Mouse (Mus musculus) midbrain, embryonic 14.5 days (tissue): ENCODE measurements around the gene Ccdc6. TPM values are rescaled to one million over a fixed set of nuclear protein-coding genes. Genes with fewer than 3 reads are reported as not detected.
"Not testable (repeated sequence)": the region's sequence is repeated elsewhere in the genome, so short reads cannot be mapped to it uniquely, and the experiment has no call there.

ENCODE experiments used
- ATAC-seq: fragments of 200-750 bp; cut with Nextera tagmentation; 2 replicates; pipeline ENCODE4 v1.8.0; 2017; ENCODE audit warnings: moderate number of reproducible peaks, moderate library complexity; ENCODE audit not compliant: low FRiP score, low TSS enrichment
- DNase-seq: peaks from one replicate; pipeline ENCODE4 v3.0.0-alpha.2; 2015
- H3K27ac ChIP-seq: fragments of 300-500 bp; sonication (generic); replicated peaks from 2 replicates; pipeline ENCODE4 v1.5.1; 2014; ENCODE audit warnings: mild to moderate bottlenecking, low read depth, low read length, moderate library complexity
- H3K27me3 ChIP-seq: fragments of 300-500 bp; sonication (generic); 2 replicates; pipeline ENCODE4 v1.6.1; 2014; ENCODE audit warnings: low read length, control low read depth, mixed read lengths; ENCODE audit not compliant: control insufficient read depth, insufficient read depth
- H3K36me3 ChIP-seq: fragments of 300-500 bp; sonication (generic); 2 replicates; pipeline ENCODE4 v1.6.1; 2014; ENCODE audit warnings: low read length, control low read depth; ENCODE audit not compliant: control insufficient read depth, insufficient read depth
- H3K4me1 ChIP-seq: fragments of 300-500 bp; sonication (generic); 2 replicates; pipeline ENCODE4 v1.6.1; 2014; ENCODE audit warnings: mild to moderate bottlenecking, antibody characterized with exemption, low read length, control low read depth; ENCODE audit not compliant: control insufficient read depth, insufficient read depth
- H3K4me2 ChIP-seq: fragments of 300-500 bp; sonication (generic); 2 replicates; pipeline ENCODE4 v1.6.1; 2014; ENCODE audit warnings: mild to moderate bottlenecking, low read length, moderate library complexity
- H3K4me3 ChIP-seq: fragments of 300-500 bp; sonication (generic); replicated peaks from 2 replicates; pipeline ENCODE4 v1.5.1; 2014; ENCODE audit warnings: low read depth, low read length
- H3K9ac ChIP-seq: fragments of 300-500 bp; sonication (generic); replicated peaks from 2 replicates; pipeline ENCODE4 v1.6.1; 2014; ENCODE audit warnings: mild to moderate bottlenecking, low read length, moderate library complexity
- H3K9me3 ChIP-seq: fragments of 300-500 bp; sonication (generic); 2 replicates; pipeline ENCODE4 v1.6.1; 2016; ENCODE audit warnings: low read length, control low read depth, mixed read lengths; ENCODE audit not compliant: control insufficient read depth
- WGBS: fragments of 180-500 bp; shearing (Covaris S2); extraction: QIAGEN DNeasy Blood & Tissue Kit; methylation state at CpG from one replicate; pipeline ENCODE4 v1.1.7; 2014; 5-methylcytosine and 5-hydroxymethylcytosine counted together
- polyA plus RNA-seq: library from polyadenylated mRNA; unstranded; fragments of >200 nt; fragmentation: Nextera tagmentation; extraction: Ambion mirVana; gene quantifications from 2 replicates; pipeline ENCODE4 v1.2.1, GENCODE M21; 2014

The Ccdc6 gene
- polyA plus RNA-seq, 1 experiment from 2014 or later, result 34.9 TPM

DNA sequence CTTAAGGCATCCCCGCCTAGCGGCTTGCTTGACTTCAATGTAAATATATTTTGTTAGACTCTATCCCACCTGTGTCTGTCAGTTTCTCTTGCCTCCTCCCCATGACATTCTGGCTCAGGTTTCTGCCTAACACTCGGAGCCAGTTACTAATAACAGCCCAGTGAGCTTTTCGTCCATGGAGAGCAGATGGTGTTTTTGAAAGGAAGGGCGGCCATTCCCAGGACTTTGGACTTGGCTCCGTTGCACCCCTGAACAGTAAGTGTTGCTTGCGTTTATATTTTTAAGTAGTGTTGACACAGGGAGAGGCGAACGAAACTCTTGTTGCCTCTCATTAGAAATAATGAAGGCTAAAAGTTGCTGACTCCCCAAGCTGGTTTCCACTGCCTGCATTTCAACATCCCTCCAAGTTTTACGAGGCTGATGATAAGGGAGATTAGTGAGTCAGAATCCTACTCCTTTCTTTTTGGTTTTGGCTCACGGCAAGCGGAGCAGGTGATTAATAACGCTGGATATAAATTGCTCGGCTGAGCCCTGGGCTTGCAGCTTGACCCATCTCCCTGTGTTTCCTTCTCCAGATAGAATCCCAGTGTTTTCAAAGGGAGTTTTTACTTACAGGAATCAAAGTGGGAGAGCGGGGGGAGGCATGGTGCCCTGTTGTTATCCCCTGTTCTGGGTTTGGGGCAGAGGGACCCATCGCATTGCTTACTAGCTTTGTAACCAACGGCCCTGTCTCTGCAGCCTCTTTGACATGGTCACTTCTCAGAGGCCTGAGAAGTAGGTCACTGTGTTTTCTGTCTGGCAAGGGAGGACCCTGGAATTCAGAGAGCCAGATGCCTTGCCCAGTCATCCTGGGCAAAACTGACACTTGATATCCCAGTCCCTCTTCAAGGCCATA lies 107.8 kb downstream of the Ccdc6 start, which contains the start of gene Mrln:
TSS of gene Mrln (plus strand) at position 160 of the 895 bp plus-strand sequence.
- ATAC-seq (no peak), DNase-seq (no peak)
- Histone ChIP-seq H3K9ac (no peak within 1 kb of the TSS), H3K27me3 (no peaks in the 10 kb centered on the region), H3K4me3 (no peak within 1 kb of the TSS), H3K27ac (no peak within 1 kb of the TSS), H3K9me3 (no peaks in the 10 kb centered on the region), H3K4me2 (no peak within 1 kb of the TSS), H3K36me3 (no peaks in the 10 kb centered on the region), H3K4me1 (0 out of 2 replicates have a peak, but pooled peaks cover 2% of the 10 kb centered on the region)
- WGBS, result 76% methylated on average over 17 of the region's 17 CpGs

DNA sequence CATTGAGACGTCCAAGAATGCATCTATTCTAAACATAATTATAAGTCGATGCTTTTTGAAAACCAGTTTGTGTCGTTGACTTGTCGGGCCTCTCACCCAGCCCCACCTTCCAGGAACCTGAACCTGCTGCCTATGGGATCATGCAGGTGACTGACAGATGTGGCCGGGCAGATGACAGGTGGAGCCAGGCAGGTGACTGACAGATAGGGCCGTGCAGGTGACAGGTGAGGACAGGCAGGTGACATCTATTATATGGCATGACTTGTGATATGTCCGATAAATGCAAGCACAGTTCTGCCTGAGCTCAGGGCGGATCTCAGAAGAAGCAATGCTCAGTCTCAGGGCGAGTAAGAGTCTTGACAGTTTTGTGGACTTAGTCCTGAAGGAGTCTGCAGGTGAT lies 114.4 kb downstream of the Ccdc6 start:
- ATAC-seq, result no peak
- Histone ChIP-seq H3K9ac (no peak overlapping the region), H3K9me3 (no peaks in the 10 kb centered on the region), H3K36me3 (no peaks in the 10 kb centered on the region), H3K27me3 (no peaks in the 10 kb centered on the region), H3K4me2 (no peak overlapping the region), H3K4me1 (no peaks in the 10 kb centered on the region), H3K27ac (no peak overlapping the region), H3K4me3 (no peak overlapping the region)
- WGBS, result 84% methylated on average over 9 of the region's 9 CpGs
- DNase-seq, result no peak

DNA sequence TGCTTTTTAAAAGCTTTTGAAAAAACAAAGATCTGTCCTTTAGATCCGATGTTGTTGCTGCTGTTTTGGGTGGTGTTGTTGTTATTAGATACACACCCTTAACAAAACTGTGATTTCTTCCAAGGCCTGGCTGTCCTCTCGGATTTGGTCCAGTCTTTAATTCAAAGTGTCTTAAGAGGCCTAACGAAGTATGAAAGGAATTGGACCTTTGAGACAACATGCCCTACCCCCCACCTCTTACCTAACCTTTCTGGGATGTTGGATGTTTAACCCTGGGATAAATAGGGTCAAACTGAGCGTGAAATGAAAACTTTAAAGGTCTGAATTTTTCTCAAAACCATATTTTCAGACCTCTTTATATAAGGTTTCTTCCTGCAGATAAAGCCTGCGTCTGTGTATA lies 124.0 kb downstream of the Ccdc6 start:
- Histone ChIP-seq H3K27ac (no peak overlapping the region), H3K9me3 (no peaks in the 10 kb centered on the region), H3K36me3 (no peaks in the 10 kb centered on the region), H3K27me3 (no peaks in the 10 kb centered on the region), H3K9ac (no peak overlapping the region), H3K4me3 (no peak overlapping the region), H3K4me2 (no peak overlapping the region), H3K4me1 (no peaks in the 10 kb centered on the region)
- WGBS, result 55% methylated on average over 5 of the region's 5 CpGs
- ATAC-seq, result no peak
- DNase-seq, result no peak

DNA sequence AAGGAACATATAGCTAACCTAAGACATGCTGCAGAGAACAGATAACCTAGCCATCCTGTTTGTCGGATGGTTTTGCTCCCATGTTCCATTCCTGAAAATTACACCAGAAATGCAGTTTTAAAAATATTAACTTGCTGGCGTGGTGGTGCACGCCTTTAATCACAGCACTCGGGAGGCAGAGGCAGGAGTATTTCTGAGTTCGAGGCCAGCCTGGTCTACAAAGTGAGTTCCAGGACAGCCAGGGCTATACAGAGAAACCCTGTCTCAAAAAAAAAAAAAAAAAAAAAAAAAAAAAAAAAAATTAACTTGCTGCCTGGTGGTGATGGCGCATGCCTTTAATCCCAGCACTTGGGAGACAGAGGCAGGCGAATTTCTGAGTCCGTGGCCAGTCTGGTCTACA lies 125.3 kb downstream of the Ccdc6 start:
- not testable (repeated sequence) for H3K27ac ChIP-seq, H3K4me2 ChIP-seq, H3K4me3 ChIP-seq, H3K4me1 ChIP-seq, DNase-seq, H3K9ac ChIP-seq, H3K27me3 ChIP-seq, H3K36me3 ChIP-seq, ATAC-seq, H3K9me3 ChIP-seq
- 96% methylated on average over 8 of the region's 8 CpGs for WGBS

DNA sequence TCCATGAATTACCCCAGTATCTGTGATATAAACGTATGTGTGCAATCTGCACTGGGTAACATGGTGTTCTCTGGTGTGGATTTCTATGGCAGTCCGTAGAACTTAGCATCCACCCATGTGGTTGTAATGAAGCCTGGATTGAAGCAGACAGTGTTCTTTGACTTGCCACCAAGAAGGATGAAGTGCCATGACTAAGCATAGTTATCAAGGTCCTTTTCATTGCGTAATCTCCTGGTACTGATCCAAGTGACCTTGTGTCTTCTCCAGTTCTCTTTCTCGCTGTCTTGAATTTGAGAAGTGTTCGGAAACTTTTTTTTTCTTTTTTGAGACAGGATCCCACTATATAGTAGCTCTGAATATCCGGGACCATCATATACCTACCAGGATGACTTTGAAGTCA lies 127.7 kb downstream of the Ccdc6 start:
- no peak overlapping the region for H3K27ac ChIP-seq
- WGBS, result 93% methylated on average over 6 of the region's 6 CpGs

DNA sequence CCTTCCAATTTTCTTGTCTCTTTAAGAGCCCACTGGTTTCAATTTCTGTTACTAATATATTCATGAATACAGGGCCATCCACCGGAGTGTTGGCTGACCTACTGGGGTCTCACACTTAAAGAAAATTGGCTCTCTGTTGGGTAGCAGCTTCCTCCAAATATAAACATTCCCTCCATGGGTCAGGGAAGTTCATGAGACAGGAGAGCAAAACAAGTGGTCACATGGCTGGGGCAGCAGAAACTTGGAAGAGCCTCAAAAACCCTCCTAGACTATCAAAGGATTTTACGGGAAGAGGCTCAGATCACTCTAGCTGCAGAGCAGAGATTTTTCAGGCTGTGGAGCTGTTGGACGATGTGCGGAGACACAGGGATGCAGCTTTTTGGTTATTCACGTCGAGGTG lies 128.8 kb downstream of the Ccdc6 start:
- ATAC-seq (no peak), DNase-seq (no peak)
- Histone ChIP-seq H3K9ac (no peak overlapping the region), H3K27ac (no peak overlapping the region), H3K4me1 (no peaks in the 10 kb centered on the region), H3K9me3 (no peaks in the 10 kb centered on the region), H3K4me3 (no peak overlapping the region), H3K27me3 (no peaks in the 10 kb centered on the region), H3K36me3 (no peaks in the 10 kb centered on the region), H3K4me2 (no peak overlapping the region)
- 82% methylated on average over 6 of the region's 6 CpGs for WGBS

More for the DNA sequence above, 127.7 kb downstream of the Ccdc6 start:
- Histone ChIP-seq H3K36me3 (no peaks in the 10 kb centered on the region), H3K9ac (no peak overlapping the region), H3K4me3 (no peak overlapping the region), H3K27me3 (no peaks in the 10 kb centered on the region), H3K4me2 (no peak overlapping the region), H3K4me1 (no peaks in the 10 kb centered on the region), H3K9me3 (no peaks in the 10 kb centered on the region)
- no peak for ATAC-seq
- no peak for DNase-seq

DNA sequence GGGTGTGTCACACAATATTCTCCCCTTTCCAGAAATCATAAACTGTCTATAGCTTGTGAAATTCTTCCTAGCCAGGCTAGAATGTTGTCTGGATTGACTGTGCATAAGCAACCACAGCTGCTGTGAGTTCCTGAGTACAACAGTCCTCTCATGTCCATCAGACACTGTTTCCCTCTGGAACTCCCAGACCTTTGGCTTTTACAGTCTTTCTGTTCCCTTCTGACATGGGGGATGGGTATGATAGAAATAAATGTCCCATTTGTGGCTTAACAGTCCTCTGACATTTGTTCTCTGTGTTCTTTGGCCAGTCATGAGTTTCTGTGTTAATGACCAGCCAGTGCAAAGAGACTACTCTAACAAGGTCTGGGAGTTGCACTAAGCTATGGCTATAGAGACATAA lies 129.7 kb downstream of the Ccdc6 start:
- no peaks in the 10 kb centered on the region for H3K27me3 ChIP-seq
- no peak for DNase-seq
- no peak overlapping the region for H3K27ac ChIP-seq
- no peak for ATAC-seq
- H3K4me3 ChIP-seq, result no peak overlapping the region
- H3K36me3 ChIP-seq, result no peaks in the 10 kb centered on the region
- no peaks in the 10 kb centered on the region for H3K9me3 ChIP-seq
- H3K9ac ChIP-seq, result no peak overlapping the region
- no peak overlapping the region for H3K4me2 ChIP-seq
- H3K4me1 ChIP-seq, result no peaks in the 10 kb centered on the region

DNA sequence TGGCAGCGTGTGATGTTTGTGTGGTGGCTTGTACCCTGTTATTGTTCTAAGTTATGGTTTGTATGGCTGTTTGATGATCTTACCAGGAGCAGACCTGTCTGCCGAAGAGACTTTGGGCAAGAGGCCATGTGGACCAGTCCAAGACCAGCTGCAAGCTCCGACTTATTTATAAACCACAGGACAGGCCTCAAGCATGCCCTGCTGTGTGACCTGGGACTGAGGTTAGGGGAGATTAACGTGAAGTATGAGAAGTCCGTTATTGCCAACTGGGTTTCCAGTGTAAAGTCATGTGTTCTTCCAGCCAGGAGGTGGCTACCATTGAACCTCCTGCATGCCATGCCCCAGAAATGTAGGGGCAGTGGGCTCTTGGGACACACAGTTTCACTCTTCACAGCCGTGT lies 133.4 kb downstream of the Ccdc6 start:
- 91% methylated on average over 6 of the region's 6 CpGs for WGBS
- Histone ChIP-seq H3K4me1 (no peaks in the 10 kb centered on the region), H3K36me3 (no peaks in the 10 kb centered on the region), H3K4me3 (no peak overlapping the region), H3K27ac (no peak overlapping the region), H3K4me2 (no peak overlapping the region), H3K9me3 (no peaks in the 10 kb centered on the region), H3K9ac (no peak overlapping the region), H3K27me3 (no peaks in the 10 kb centered on the region)
- ATAC-seq, result no peak
- no peak for DNase-seq

DNA sequence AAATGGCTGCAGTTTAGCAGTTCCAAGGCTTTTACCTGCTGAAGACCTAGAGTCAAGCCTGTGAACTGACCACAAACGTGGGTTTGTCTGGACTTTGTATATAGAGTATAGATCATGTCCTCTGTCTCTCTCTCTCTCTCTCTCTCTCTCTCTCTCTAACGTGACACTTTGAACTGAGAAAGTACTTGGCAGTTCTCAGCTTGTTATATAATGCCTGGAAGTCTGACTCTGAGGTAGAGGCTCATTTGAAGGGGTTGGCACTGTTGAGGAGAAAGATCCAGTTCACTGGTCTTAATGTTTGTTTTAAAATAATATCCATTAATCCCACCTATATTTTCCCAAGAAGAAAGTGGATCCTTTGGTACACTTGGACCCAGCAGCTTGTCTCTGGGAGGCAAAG lies 141.0 kb downstream of the Ccdc6 start:
- 60% methylated on average over 2 of the region's 2 CpGs for WGBS
- H3K4me3 ChIP-seq, result no peak overlapping the region
- no peak overlapping the region for H3K27ac ChIP-seq
- no peak for DNase-seq
- no peaks in the 10 kb centered on the region for H3K9me3 ChIP-seq
- H3K4me1 ChIP-seq, result no peaks in the 10 kb centered on the region
- H3K4me2 ChIP-seq, result no peak overlapping the region
- H3K9ac ChIP-seq, result no peak overlapping the region
- no peaks in the 10 kb centered on the region for H3K36me3 ChIP-seq
- ATAC-seq, result no peak
- no peaks in the 10 kb centered on the region for H3K27me3 ChIP-seq
